Mouse (Mus musculus): ENCODE results near the gene Specc1. TPM values are rescaled to one million over a fixed set of nuclear protein-coding genes. Genes with fewer than 3 reads are reported as not detected.

Gene Specc1
- polyA plus RNA-seq, 1 experiment from 2014 or later, result 10.1 TPM

DNA sequence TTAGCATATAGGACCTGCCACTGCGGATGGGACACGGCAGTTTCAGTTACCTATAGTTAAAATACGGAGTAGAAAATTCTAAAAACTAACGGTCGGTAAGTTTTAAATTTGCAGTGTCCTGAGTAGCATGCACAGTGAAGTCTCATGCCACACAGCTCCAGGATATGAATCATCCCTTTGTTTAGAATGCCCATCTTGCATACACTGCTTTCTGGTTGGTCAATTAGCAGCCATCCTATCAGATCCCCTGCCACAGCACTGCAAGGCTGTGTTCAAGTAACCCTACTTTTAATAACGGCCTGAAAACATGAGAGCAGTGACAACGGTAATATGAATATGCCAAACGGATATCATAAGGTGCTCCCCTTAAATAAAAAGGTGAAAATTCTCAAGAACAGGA, 118.0 kb downstream of the Specc1 start:
- Histone ChIP-seq H3K36me3 (no peaks in the 10 kb centered on the region), H3K27me3 (ENCODE audit: low read depth, poor library complexity, severe bottlenecking) (peaks cover 13% of the 10 kb centered on the region; the same call in 1 of the 2 replicates), H3K9me3 (replicated peaks) (no peaks in the 10 kb centered on the region), H3K27ac (replicated peaks) (no peak overlapping the region), H3K4me1 (peaks cover 23% of the 10 kb centered on the region), H3K4me3 (no peak overlapping the region)
- 93% methylated on average over 8 of the region's 8 CpGs for WGBS
- DNase-seq (ENCODE audit: low spot score), result no peak

DNA sequence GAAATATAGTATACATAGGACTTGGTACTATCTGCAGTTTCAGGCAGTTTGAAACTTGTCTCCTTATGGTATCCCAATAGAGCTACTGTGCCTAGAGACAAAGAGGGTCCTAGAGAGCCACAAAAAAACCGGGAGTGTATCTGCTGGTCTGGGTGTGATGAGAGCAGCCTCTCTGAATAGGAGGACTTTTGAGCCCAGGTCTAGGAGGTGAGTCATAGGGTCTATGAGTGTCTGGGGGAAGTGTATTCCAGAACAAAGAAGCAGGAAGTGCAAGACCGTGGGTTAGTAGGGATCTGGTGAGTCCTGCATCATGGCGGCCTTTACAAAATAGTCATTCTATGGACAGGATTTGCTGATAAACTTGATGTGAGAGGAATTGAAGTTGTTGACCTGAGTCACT, 118.5 kb downstream of the Specc1 start:
- Histone ChIP-seq H3K36me3 (no peaks in the 10 kb centered on the region), H3K4me3 (no peak overlapping the region), H3K27me3 (ENCODE audit: low read depth, poor library complexity, severe bottlenecking) (peaks cover 13% of the 10 kb centered on the region; the same call in 1 of the 2 replicates), H3K27ac (replicated peaks) (no peak overlapping the region), H3K9me3 (replicated peaks) (no peaks in the 10 kb centered on the region), H3K4me1 (peaks cover 18% of the 10 kb centered on the region)
- DNase-seq (ENCODE audit: low spot score), result no peak
- WGBS, result 85% methylated on average over 3 of the region's 3 CpGs

GRCm38 (mm10) chr11:62075551-62075950, 119.0 kb downstream of the Specc1 start:
- Histone ChIP-seq H3K36me3 (no peaks in the 10 kb centered on the region), H3K27ac (replicated peaks) (no peak overlapping the region), H3K4me1 (peaks cover 16% of the 10 kb centered on the region), H3K27me3 (ENCODE audit: low read depth, poor library complexity, severe bottlenecking) (peaks cover 13% of the 10 kb centered on the region; the same call in 1 of the 2 replicates), H3K9me3 (replicated peaks) (no peaks in the 10 kb centered on the region), H3K4me3 (no peak overlapping the region)
- 98% methylated on average over 5 of the region's 5 CpGs for WGBS
- no peak for DNase-seq (ENCODE audit: low spot score)

GRCm38 (mm10) chr11:62076345-62077156, 120.0 kb downstream of the Specc1 start:
- Histone ChIP-seq H3K27ac (replicated peaks) (peak overlapping the region; percentile 97), H3K36me3 (no peaks in the 10 kb centered on the region)
- 6% methylated on average over 42 of the region's 42 CpGs for WGBS

GRCm38 (mm10) chr11:62077157-62077865, 120.7 kb downstream of the Specc1 start:
- peak overlapping the region; percentile 97 for H3K27ac ChIP-seq (replicated peaks)
- peaks cover 13% of the 10 kb centered on the region; the same call in 1 of the 2 replicates for H3K27me3 ChIP-seq (ENCODE audit: low read depth, poor library complexity, severe bottlenecking)
- 2% methylated on average over 51 of the region's 51 CpGs for WGBS
- H3K9me3 ChIP-seq (replicated peaks), result no peaks in the 10 kb centered on the region
- no peak for DNase-seq (ENCODE audit: low spot score)
- H3K36me3 ChIP-seq, result no peaks in the 10 kb centered on the region
- peak overlapping the region; percentile 86 for H3K4me3 ChIP-seq
- H3K4me1 ChIP-seq, result peaks cover 16% of the 10 kb centered on the region

More at GRCm38 (mm10) chr11:62076345-62077156, 120.0 kb downstream of the Specc1 start:
- DNase-seq (ENCODE audit: low spot score), result peak; percentile 100
- Histone ChIP-seq H3K27me3 (ENCODE audit: low read depth, poor library complexity, severe bottlenecking) (peaks cover 13% of the 10 kb centered on the region; the same call in 1 of the 2 replicates), H3K4me3 (peak overlapping the region; percentile 86), H3K9me3 (replicated peaks) (no peaks in the 10 kb centered on the region), H3K4me1 (peaks cover 16% of the 10 kb centered on the region)

DNA sequence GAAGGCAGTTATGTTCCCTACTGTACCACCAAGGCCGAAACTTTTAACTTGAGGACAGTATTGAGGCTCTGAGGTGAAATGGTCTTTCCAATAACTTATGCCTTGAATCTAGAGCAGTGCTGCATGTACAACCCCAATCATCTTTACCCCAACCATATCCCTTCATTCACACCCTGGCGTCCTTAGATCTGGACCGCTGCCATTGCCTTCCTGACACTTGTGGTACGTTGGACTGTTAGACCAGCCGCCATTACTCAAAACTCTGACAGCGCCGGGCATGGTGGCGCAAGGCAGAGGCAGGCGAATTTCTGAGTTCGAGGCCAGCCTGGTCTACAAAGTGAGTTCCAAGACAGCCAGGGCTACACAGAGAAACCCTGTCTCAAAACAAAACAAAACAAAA, 121.8 kb downstream of the Specc1 start:
- WGBS, result 93% methylated on average over 10 of the region's 10 CpGs
- H3K4me3 ChIP-seq, result no peak overlapping the region
- no peak for DNase-seq (ENCODE audit: low spot score)

GRCm38 (mm10) chr11:62079100-62079857, 122.7 kb downstream of the Specc1 start:
- Histone ChIP-seq H3K4me3 (no peak overlapping the region), H3K36me3 (no peaks in the 10 kb centered on the region), H3K27me3 (ENCODE audit: low read depth, poor library complexity, severe bottlenecking) (peaks cover 13% of the 10 kb centered on the region; the same call in 1 of the 2 replicates), H3K9me3 (replicated peaks) (no peaks in the 10 kb centered on the region), H3K4me1 (peaks cover 16% of the 10 kb centered on the region), H3K27ac (replicated peaks) (no peak overlapping the region)
- no peak for DNase-seq (ENCODE audit: low spot score)
- 91% methylated on average over 8 of the region's 8 CpGs for WGBS

More for the DNA sequence above, 121.8 kb downstream of the Specc1 start:
- no peak overlapping the region for H3K27ac ChIP-seq (replicated peaks)
- no peaks in the 10 kb centered on the region for H3K9me3 ChIP-seq (replicated peaks)
- H3K4me1 ChIP-seq, result peaks cover 16% of the 10 kb centered on the region
- H3K36me3 ChIP-seq, result no peaks in the 10 kb centered on the region
- H3K27me3 ChIP-seq (ENCODE audit: low read depth, poor library complexity, severe bottlenecking), result peaks cover 13% of the 10 kb centered on the region; the same call in 1 of the 2 replicates

DNA sequence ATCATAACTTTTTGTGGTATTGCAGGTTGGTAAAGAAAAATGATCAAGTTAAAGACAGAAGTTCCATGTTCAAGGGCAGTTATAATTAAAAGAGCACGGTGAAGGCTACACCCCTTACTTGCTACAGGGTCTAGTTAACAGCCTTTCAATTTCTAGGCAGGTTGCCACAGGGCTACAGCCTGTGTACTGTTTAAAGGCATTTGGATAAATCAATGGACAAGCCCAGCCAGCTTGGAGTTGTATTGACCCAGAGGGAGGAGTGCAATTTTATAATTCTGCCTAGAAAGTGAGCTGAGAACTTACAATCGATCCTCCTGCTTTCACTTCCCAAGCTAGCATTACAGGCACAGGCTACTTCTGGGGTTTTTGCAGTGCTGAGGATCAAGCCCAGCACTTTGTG, 123.9 kb downstream of the Specc1 start:
- Histone ChIP-seq H3K36me3 (no peaks in the 10 kb centered on the region), H3K4me1 (peaks cover 16% of the 10 kb centered on the region), H3K9me3 (replicated peaks) (no peaks in the 10 kb centered on the region), H3K27ac (replicated peaks) (no peak overlapping the region), H3K27me3 (ENCODE audit: low read depth, poor library complexity, severe bottlenecking) (peaks cover 12% of the 10 kb centered on the region; the same call in 1 of the 2 replicates), H3K4me3 (no peak overlapping the region)
- WGBS, result 79% methylated on average over 2 of the region's 2 CpGs
- DNase-seq (ENCODE audit: low spot score), result no peak

GRCm38 (mm10) chr11:62086648-62087047, 130.1 kb downstream of the Specc1 start:
- Histone ChIP-seq H3K4me1 (no peaks in the 10 kb centered on the region), H3K36me3 (no peaks in the 10 kb centered on the region), H3K27ac (replicated peaks) (no peak overlapping the region), H3K4me3 (no peak overlapping the region), H3K9me3 (replicated peaks) (no peaks in the 10 kb centered on the region), H3K27me3 (ENCODE audit: low read depth, poor library complexity, severe bottlenecking) (no peaks in the 10 kb centered on the region)
- WGBS, result 91% methylated on average over 2 of the region's 2 CpGs
- no peak for DNase-seq (ENCODE audit: low spot score)

DNA sequence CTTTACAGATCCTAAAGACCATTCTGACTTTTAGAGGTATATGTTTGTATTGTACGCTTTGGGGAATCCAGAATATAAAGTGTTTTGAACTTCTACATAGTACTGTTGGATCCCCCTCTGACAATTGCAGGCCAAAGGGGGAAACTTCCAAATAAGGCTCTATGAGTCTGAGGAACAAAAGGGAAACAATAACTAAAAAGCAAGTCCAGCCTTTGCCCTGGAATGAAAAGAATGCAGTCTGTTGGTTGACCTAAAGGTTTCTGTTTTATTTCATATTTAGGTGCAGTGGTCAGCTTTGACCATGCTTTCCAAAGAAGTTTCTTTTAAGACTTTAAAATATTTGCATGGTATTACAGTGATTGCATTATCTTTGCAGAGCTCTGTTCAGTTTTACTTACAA, 130.5 kb downstream of the Specc1 start:
- Histone ChIP-seq H3K27me3 (ENCODE audit: low read depth, poor library complexity, severe bottlenecking) (no peaks in the 10 kb centered on the region), H3K9me3 (replicated peaks) (no peaks in the 10 kb centered on the region), H3K36me3 (no peaks in the 10 kb centered on the region), H3K4me3 (no peak overlapping the region), H3K4me1 (no peaks in the 10 kb centered on the region), H3K27ac (replicated peaks) (no peak overlapping the region)
- DNase-seq (ENCODE audit: low spot score), result no peak
- WGBS, result 90% methylated on average over 1 of the region's 1 CpGs

GRCm38 (mm10) chr11:62088651-62089050, 132.1 kb downstream of the Specc1 start:
- 80% methylated on average over 3 of the region's 3 CpGs for WGBS
- H3K27ac ChIP-seq (replicated peaks), result no peak overlapping the region
- no peaks in the 10 kb centered on the region for H3K9me3 ChIP-seq (replicated peaks)
- H3K27me3 ChIP-seq (ENCODE audit: low read depth, poor library complexity, severe bottlenecking), result no peaks in the 10 kb centered on the region
- no peak for DNase-seq (ENCODE audit: low spot score)
- H3K4me3 ChIP-seq, result no peak overlapping the region
- no peaks in the 10 kb centered on the region for H3K4me1 ChIP-seq
- no peaks in the 10 kb centered on the region for H3K36me3 ChIP-seq

DNA sequence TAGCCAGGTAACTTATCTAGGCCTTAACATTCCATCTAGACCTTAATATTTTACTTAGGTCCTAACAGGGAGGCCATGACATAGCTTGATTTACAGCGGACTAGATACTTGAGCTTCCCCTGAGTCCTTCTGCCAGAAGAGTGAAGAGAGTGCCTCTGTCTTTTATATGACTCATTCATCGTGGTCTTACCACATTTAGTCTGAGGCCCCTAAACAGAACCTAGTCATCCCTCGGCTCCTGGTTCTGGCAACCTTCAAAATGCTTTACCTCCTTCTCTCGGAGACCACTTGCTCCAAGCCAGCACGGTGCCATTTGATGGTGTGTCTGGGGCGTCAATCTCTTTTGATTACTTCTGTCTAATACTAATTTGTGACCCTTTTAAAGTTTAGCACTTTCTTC, 133.8 kb downstream of the Specc1 start:
- H3K36me3 ChIP-seq, result no peaks in the 10 kb centered on the region
- DNase-seq (ENCODE audit: low spot score), result no peak
- 91% methylated on average over 6 of the region's 6 CpGs for WGBS

More for the DNA sequence above, 133.8 kb downstream of the Specc1 start:
- H3K27me3 ChIP-seq (ENCODE audit: low read depth, poor library complexity, severe bottlenecking), result no peaks in the 10 kb centered on the region
- no peaks in the 10 kb centered on the region for H3K4me1 ChIP-seq
- H3K9me3 ChIP-seq (replicated peaks), result no peaks in the 10 kb centered on the region
- H3K4me3 ChIP-seq, result no peak overlapping the region
- no peak overlapping the region for H3K27ac ChIP-seq (replicated peaks)
